Mouse (Mus musculus): ENCODE data around the gene St3gal3.
A peak's percentile ranks its signal among the peaks of the same experiment; 100 is the strongest.

The St3gal3 gene

GRCm38 (mm10) chr4:118049606-118050302, 85.0 kb downstream of the St3gal3 start:
- DNase-seq, result no peak

- DNase-seq, result no peak
These were observed 90.2 kb downstream of the St3gal3 start for GRCm38 (mm10) chr4:118044510-118044909.

GRCm38 (mm10) chr4:118043331-118044002, 91.2 kb downstream of the St3gal3 start:
- DNase-seq, result no peak

GRCm38 (mm10) chr4:118042671-118043320, 91.9 kb downstream of the St3gal3 start:
- no peak for DNase-seq

GRCm38 (mm10) chr4:118041145-118041544, 93.6 kb downstream of the St3gal3 start:
- no peak for DNase-seq

- DNase-seq, result no peak
These were observed 94.1 kb downstream of the St3gal3 start for GRCm38 (mm10) chr4:118040650-118041049.

GRCm38 (mm10) chr4:118039964-118040363, 94.8 kb downstream of the St3gal3 start:
- DNase-seq, result no peak

- no peak for DNase-seq
These were observed 96.7 kb downstream of the St3gal3 start for GRCm38 (mm10) chr4:118038023-118038422.

- DNase-seq, result no peak
These were observed 97.3 kb downstream of the St3gal3 start for GRCm38 (mm10) chr4:118037406-118037805.

GRCm38 (mm10) chr4:118036531-118036930, 98.2 kb downstream of the St3gal3 start:
- no peak for DNase-seq

GRCm38 (mm10) chr4:118035090-118035489, 99.6 kb downstream of the St3gal3 start:
- DNase-seq, result no peak

GRCm38 (mm10) chr4:118033026-118033425, 101.7 kb downstream of the St3gal3 start:
- DNase-seq, result no peak

GRCm38 (mm10) chr4:118031776-118032170, 102.9 kb downstream of the St3gal3 start:
- no peak for DNase-seq

- DNase-seq, result peak; percentile 15
These were observed 103.5 kb downstream of the St3gal3 start for GRCm38 (mm10) chr4:118031132-118031775.

GRCm38 (mm10) chr4:118030330-118030729, 104.4 kb downstream of the St3gal3 start:
- DNase-seq, result no peak

GRCm38 (mm10) chr4:118029892-118030291, 104.8 kb downstream of the St3gal3 start:
- no peak for DNase-seq

GRCm38 (mm10) chr4:118028994-118029393, 105.7 kb downstream of the St3gal3 start:
- peak; percentile 34 for DNase-seq

- peak; percentile 65 for DNase-seq
These were observed 108.8 kb downstream of the St3gal3 start for GRCm38 (mm10) chr4:118025931-118026330.

- no peak for DNase-seq
These were observed 109.3 kb downstream of the St3gal3 start for GRCm38 (mm10) chr4:118025381-118025780.

- DNase-seq, result no peak
These were observed 111.9 kb downstream of the St3gal3 start for GRCm38 (mm10) chr4:118022811-118023210.

GRCm38 (mm10) chr4:118022406-118022805, 112.3 kb downstream of the St3gal3 start:
- no peak for DNase-seq

GRCm38 (mm10) chr4:118019640-118020039, 115.1 kb downstream of the St3gal3 start:
- DNase-seq, result no peak

- DNase-seq, result no peak
These were observed 115.5 kb downstream of the St3gal3 start for GRCm38 (mm10) chr4:118019218-118019617.

Data from right cerebral cortex, adult 18-20 months (tissue).